Mouse (Mus musculus): ENCODE data around the gene Maml2. TPM values are rescaled to one million over a fixed set of nuclear protein-coding genes. Genes with fewer than 3 reads are reported as not detected.

Maml2 gene
- polyA plus RNA-seq, 1 experiment from 2014 or later = 10.7 TPM

- Histone ChIP-seq H3K27me3 (ENCODE audit: control insufficient read depth, insufficient read depth, low read length) (no peaks in the 10 kb centered on the region), H3K4me1 (ENCODE audit: control insufficient read depth, insufficient read depth, low read length) (peaks cover 6% of the 10 kb centered on the region; the same call in 1 of the 2 replicates), H3K4me3 (ENCODE audit: low read length) (no peak overlapping the region), H3K9me3 (ENCODE audit: control insufficient read depth, low read length) (no peaks in the 10 kb centered on the region), H3K9ac (ENCODE audit: low read depth, low read length) (no peak overlapping the region), H3K36me3 (ENCODE audit: control insufficient read depth, insufficient read depth, low read length) (no peaks in the 10 kb centered on the region), H3K4me2 (replicated peaks; ENCODE audit: low read depth, low read length) (no peak overlapping the region), H3K27ac (ENCODE audit: low read depth, low read length) (no peak overlapping the region)
- ATAC-seq (ENCODE audit: low FRiP score, low TSS enrichment) = no peak
- 68% methylated on average over 11 of the region's 11 CpGs for WGBS
Measured at GRCm38 (mm10) chr9:13565343-13566019, 267.7 kb downstream of the Maml2 start.

- Histone ChIP-seq H3K36me3 (ENCODE audit: control insufficient read depth, insufficient read depth, low read length) (no peaks in the 10 kb centered on the region), H3K9me3 (ENCODE audit: control insufficient read depth, low read length) (no peaks in the 10 kb centered on the region)
- ATAC-seq (ENCODE audit: low FRiP score, low TSS enrichment) = no peak
Measured at GRCm38 (mm10) chr9:13566154-13566885, 268.6 kb downstream of the Maml2 start.

GRCm38 (mm10) chr9:13569023-13569422, 271.3 kb downstream of the Maml2 start:
- ATAC-seq (ENCODE audit: low FRiP score, low TSS enrichment) = no peak
- no peaks in the 10 kb centered on the region for H3K36me3 ChIP-seq (ENCODE audit: control insufficient read depth, insufficient read depth, low read length)
- WGBS = 92% methylated on average over 4 of the region's 4 CpGs

More at GRCm38 (mm10) chr9:13566154-13566885, 268.6 kb downstream of the Maml2 start:
- Histone ChIP-seq H3K9ac (ENCODE audit: low read depth, low read length) (no peak overlapping the region), H3K4me3 (ENCODE audit: low read length) (no peak overlapping the region), H3K4me1 (ENCODE audit: control insufficient read depth, insufficient read depth, low read length) (peaks cover 6% of the 10 kb centered on the region; the same call in 1 of the 2 replicates), H3K27me3 (ENCODE audit: control insufficient read depth, insufficient read depth, low read length) (no peaks in the 10 kb centered on the region), H3K4me2 (replicated peaks; ENCODE audit: low read depth, low read length) (no peak overlapping the region), H3K27ac (ENCODE audit: low read depth, low read length) (no peak overlapping the region)
- WGBS = 81% methylated on average over 5 of the region's 5 CpGs

GRCm38 (mm10) chr9:13572847-13573246, 275.1 kb downstream of the Maml2 start:
- WGBS = 98% methylated on average over 3 of the region's 3 CpGs
- no peak for ATAC-seq (ENCODE audit: low FRiP score, low TSS enrichment)
- Histone ChIP-seq H3K4me1 (ENCODE audit: control insufficient read depth, insufficient read depth, low read length) (0 out of 2 replicates have a peak, but pooled peaks cover 2% of the 10 kb centered on the region), H3K27me3 (ENCODE audit: control insufficient read depth, insufficient read depth, low read length) (no peaks in the 10 kb centered on the region), H3K9ac (ENCODE audit: low read depth, low read length) (no peak overlapping the region), H3K36me3 (ENCODE audit: control insufficient read depth, insufficient read depth, low read length) (no peaks in the 10 kb centered on the region), H3K4me3 (ENCODE audit: low read length) (no peak overlapping the region), H3K9me3 (ENCODE audit: control insufficient read depth, low read length) (no peaks in the 10 kb centered on the region; the same call in 1 of the 2 replicates), H3K27ac (ENCODE audit: low read depth, low read length) (no peak overlapping the region), H3K4me2 (replicated peaks; ENCODE audit: low read depth, low read length) (no peak overlapping the region)

More at GRCm38 (mm10) chr9:13569023-13569422, 271.3 kb downstream of the Maml2 start:
- no peak overlapping the region for H3K4me2 ChIP-seq (replicated peaks; ENCODE audit: low read depth, low read length)
- H3K4me3 ChIP-seq (ENCODE audit: low read length) = no peak overlapping the region
- H3K4me1 ChIP-seq (ENCODE audit: control insufficient read depth, insufficient read depth, low read length) = no peaks in the 10 kb centered on the region
- no peaks in the 10 kb centered on the region for H3K27me3 ChIP-seq (ENCODE audit: control insufficient read depth, insufficient read depth, low read length)
- H3K27ac ChIP-seq (ENCODE audit: low read depth, low read length) = no peak overlapping the region
- no peak overlapping the region for H3K9ac ChIP-seq (ENCODE audit: low read depth, low read length)
- no peaks in the 10 kb centered on the region; the same call in 1 of the 2 replicates for H3K9me3 ChIP-seq (ENCODE audit: control insufficient read depth, low read length)

- H3K9me3 ChIP-seq (ENCODE audit: control insufficient read depth, low read length) = no peaks in the 10 kb centered on the region; the same call in 1 of the 2 replicates
- H3K27ac ChIP-seq (ENCODE audit: low read depth, low read length) = 0 out of 2 replicates have a peak overlapping the region, but pooled peaks have one; percentile 19
- no peaks in the 10 kb centered on the region for H3K36me3 ChIP-seq (ENCODE audit: control insufficient read depth, insufficient read depth, low read length)
- no peaks in the 10 kb centered on the region for H3K27me3 ChIP-seq (ENCODE audit: control insufficient read depth, insufficient read depth, low read length)
- 65% methylated on average over 5 of the region's 5 CpGs for WGBS
- ATAC-seq (ENCODE audit: low FRiP score, low TSS enrichment) = no peak
- H3K4me3 ChIP-seq (ENCODE audit: low read length) = no peak overlapping the region
- no peak overlapping the region for H3K9ac ChIP-seq (ENCODE audit: low read depth, low read length)
- no peak overlapping the region for H3K4me2 ChIP-seq (replicated peaks; ENCODE audit: low read depth, low read length)
- 0 out of 2 replicates have a peak, but pooled peaks cover 2% of the 10 kb centered on the region for H3K4me1 ChIP-seq (ENCODE audit: control insufficient read depth, insufficient read depth, low read length)
Measured at GRCm38 (mm10) chr9:13574059-13574458, 276.3 kb downstream of the Maml2 start.

GRCm38 (mm10) chr9:13574913-13575312, 277.2 kb downstream of the Maml2 start:
- H3K36me3 ChIP-seq (ENCODE audit: control insufficient read depth, insufficient read depth, low read length) = no peaks in the 10 kb centered on the region
- peak overlapping the region; percentile 19; the same call in 1 of the 2 replicates for H3K27ac ChIP-seq (ENCODE audit: low read depth, low read length)
- H3K4me1 ChIP-seq (ENCODE audit: control insufficient read depth, insufficient read depth, low read length) = 0 out of 2 replicates have a peak, but pooled peaks cover 2% of the 10 kb centered on the region
- no peak for ATAC-seq (ENCODE audit: low FRiP score, low TSS enrichment)
- H3K9me3 ChIP-seq (ENCODE audit: control insufficient read depth, low read length) = no peaks in the 10 kb centered on the region; the same call in 1 of the 2 replicates
- no peak overlapping the region for H3K4me3 ChIP-seq (ENCODE audit: low read length)
- H3K9ac ChIP-seq (ENCODE audit: low read depth, low read length) = no peak overlapping the region
- whole genome bisulfite sequencing = 51% methylated on average over 2 of the region's 2 CpGs
- H3K4me2 ChIP-seq (replicated peaks; ENCODE audit: low read depth, low read length) = no peak overlapping the region
- H3K27me3 ChIP-seq (ENCODE audit: control insufficient read depth, insufficient read depth, low read length) = no peaks in the 10 kb centered on the region

- ATAC-seq (ENCODE audit: low FRiP score, low TSS enrichment) = no peak
- no peak overlapping the region for H3K4me3 ChIP-seq (ENCODE audit: low read length)
- H3K9ac ChIP-seq (ENCODE audit: low read depth, low read length) = no peak overlapping the region
- WGBS = 85% methylated on average over 1 of the region's 1 CpGs
- H3K4me1 ChIP-seq (ENCODE audit: control insufficient read depth, insufficient read depth, low read length) = 0 out of 2 replicates have a peak, but pooled peaks cover 2% of the 10 kb centered on the region
- no peaks in the 10 kb centered on the region; the same call in 1 of the 2 replicates for H3K9me3 ChIP-seq (ENCODE audit: control insufficient read depth, low read length)
- no peaks in the 10 kb centered on the region for H3K27me3 ChIP-seq (ENCODE audit: control insufficient read depth, insufficient read depth, low read length)
- no peaks in the 10 kb centered on the region for H3K36me3 ChIP-seq (ENCODE audit: control insufficient read depth, insufficient read depth, low read length)
- no peak overlapping the region for H3K4me2 ChIP-seq (replicated peaks; ENCODE audit: low read depth, low read length)
- H3K27ac ChIP-seq (ENCODE audit: low read depth, low read length) = no peak overlapping the region
Measured at GRCm38 (mm10) chr9:13577150-13577549, 279.4 kb downstream of the Maml2 start.

GRCm38 (mm10) chr9:13581184-13581583, 283.4 kb downstream of the Maml2 start:
- Histone ChIP-seq H3K9ac (ENCODE audit: low read depth, low read length) (no peak overlapping the region), H3K4me2 (replicated peaks; ENCODE audit: low read depth, low read length) (no peak overlapping the region), H3K27me3 (ENCODE audit: control insufficient read depth, insufficient read depth, low read length) (no peaks in the 10 kb centered on the region), H3K4me1 (ENCODE audit: control insufficient read depth, insufficient read depth, low read length) (peaks cover 9% of the 10 kb centered on the region), H3K4me3 (ENCODE audit: low read length) (no peak overlapping the region), H3K27ac (ENCODE audit: low read depth, low read length) (no peak overlapping the region), H3K36me3 (ENCODE audit: control insufficient read depth, insufficient read depth, low read length) (no peaks in the 10 kb centered on the region), H3K9me3 (ENCODE audit: control insufficient read depth, low read length) (no peaks in the 10 kb centered on the region)
- ATAC-seq (ENCODE audit: low FRiP score, low TSS enrichment) = no peak
- 79% methylated on average over 5 of the region's 5 CpGs for WGBS

GRCm38 (mm10) chr9:13583952-13584351, 286.2 kb downstream of the Maml2 start:
- no peaks in the 10 kb centered on the region for H3K27me3 ChIP-seq (ENCODE audit: control insufficient read depth, insufficient read depth, low read length)
- no peaks in the 10 kb centered on the region for H3K9me3 ChIP-seq (ENCODE audit: control insufficient read depth, low read length)
- no peak for ATAC-seq (ENCODE audit: low FRiP score, low TSS enrichment)
- peaks cover 12% of the 10 kb centered on the region for H3K4me1 ChIP-seq (ENCODE audit: control insufficient read depth, insufficient read depth, low read length)
- H3K9ac ChIP-seq (ENCODE audit: low read depth, low read length) = no peak overlapping the region
- H3K4me2 ChIP-seq (replicated peaks; ENCODE audit: low read depth, low read length) = no peak overlapping the region
- WGBS = 34% methylated on average over 5 of the region's 5 CpGs
- H3K27ac ChIP-seq (ENCODE audit: low read depth, low read length) = no peak overlapping the region
- no peak overlapping the region for H3K4me3 ChIP-seq (ENCODE audit: low read length)
- no peaks in the 10 kb centered on the region for H3K36me3 ChIP-seq (ENCODE audit: control insufficient read depth, insufficient read depth, low read length)
